Mouse (Mus musculus) olfactory bulb, adult 2 months (tissue): ENCODE measurements around the gene Nckipsd. TPM values are rescaled to one million over a fixed set of nuclear protein-coding genes. Genes with fewer than 3 reads are reported as not detected.

Experiments used
- H3K27ac ChIP-seq: fragments of 200-500 bp; 2 replicates; pipeline ENCODE4 v1.5.1; 2012; ENCODE audit warnings: low read depth, low read length; ENCODE audit not compliant: insufficient read depth
- H3K4me1 ChIP-seq: fragments of 200-500 bp; 2 replicates; pipeline ENCODE4 v1.6.1; 2012; ENCODE audit warnings: low read length; ENCODE audit not compliant: control insufficient read depth, insufficient read depth
- H3K4me3 ChIP-seq: fragments of 200-500 bp; 2 replicates; pipeline ENCODE4 v1.5.1; 2012; ENCODE audit warnings: mild to moderate bottlenecking, low read depth, low read length, moderate library complexity; ENCODE audit not compliant: insufficient read depth
- CTCF ChIP-seq: fragments of 200-500 bp; IDR thresholded peaks from 2 replicates; pipeline ENCODE4 v1.5.1; 2012; ENCODE audit warnings: low read depth, mild to moderate bottlenecking, low read length, moderate library complexity; ENCODE audit not compliant: insufficient read depth
- POLR2A ChIP-seq: fragments of 200-500 bp; IDR thresholded peaks from 2 replicates; pipeline ENCODE4 v1.6.1; 2012; ENCODE audit warnings: mild to moderate bottlenecking, low read depth, low read length, moderate library complexity; ENCODE audit not compliant: insufficient read depth
- WGBS: fragments of 180-500 bp; shearing (Covaris S2); methylation state at CpG from one replicate; pipeline ENCODE4 v1.1.7; 2018; 5-methylcytosine and 5-hydroxymethylcytosine counted together
- polyA plus RNA-seq: library from polyadenylated mRNA; stranded (reverse); fragments of >200 nt; gene quantifications from 2 replicates; pipeline ENCODE4 v1.2.4, GENCODE M21; 2012; ENCODE audit warnings: low replicate concordance; ENCODE audit not compliant: missing spikeins, insufficient read depth, insufficient read length

The Nckipsd gene
- polyA plus RNA-seq, 1 experiment: not detected

GRCm38 (mm10) chr9:108827906-108828305 lies 19.7 kb downstream of the Nckipsd start:
- 71% methylated on average over 18 of the region's 18 CpGs for WGBS
- peak overlapping the region; percentile 86; the same call in 1 of the 2 replicates for H3K4me3 ChIP-seq
- TF ChIP-seq POLR2A: no peak
- TF ChIP-seq CTCF: no peak
- peaks cover 49% of the 10 kb centered on the region for H3K4me1 ChIP-seq
- no peak overlapping the region for H3K27ac ChIP-seq

- Histone ChIP-seq H3K4me3 (peak overlapping the region; percentile 9; the same call in 1 of the 2 replicates), H3K4me1 (peaks cover 43% of the 10 kb centered on the region), H3K27ac (no peak overlapping the region)
- 32% methylated on average over 23 of the region's 23 CpGs for WGBS
- TF ChIP-seq CTCF (no peak), POLR2A (no peak)
These were observed 23.5 kb downstream of the Nckipsd start for GRCm38 (mm10) chr9:108831637-108832036.

GRCm38 (mm10) chr9:108832390-108833108 lies 24.4 kb downstream of the Nckipsd start:
- TF ChIP-seq CTCF (no peak), POLR2A (no peak)
- Histone ChIP-seq H3K27ac (no peak overlapping the region), H3K4me1 (peaks cover 37% of the 10 kb centered on the region), H3K4me3 (peak overlapping the region; percentile 9)
- WGBS: 23% methylated on average over 46 of the region's 46 CpGs

GRCm38 (mm10) chr9:108842989-108843388 lies 34.8 kb downstream of the Nckipsd start:
- 23% methylated on average over 14 of the region's 14 CpGs for WGBS
- H3K4me1 ChIP-seq: 0 out of 2 replicates have a peak, but pooled peaks cover under 1% of the 10 kb centered on the region
- TF ChIP-seq POLR2A (no peak), CTCF (no peak)

GRCm38 (mm10) chr9:108845390-108845789 lies 37.2 kb downstream of the Nckipsd start:
- Histone ChIP-seq H3K4me1 (no peaks in the 10 kb centered on the region), H3K4me3 (no peak overlapping the region), H3K27ac (no peak overlapping the region)
- no peak for TF ChIP-seq CTCF
- no peak for TF ChIP-seq POLR2A
- WGBS: 84% methylated on average over 5 of the region's 5 CpGs

More at GRCm38 (mm10) chr9:108842989-108843388, 34.8 kb downstream of the Nckipsd start:
- no peak overlapping the region for H3K27ac ChIP-seq
- no peak overlapping the region for H3K4me3 ChIP-seq

- 77% methylated on average over 4 of the region's 4 CpGs for WGBS
- Histone ChIP-seq H3K27ac (no peak overlapping the region), H3K4me1 (peaks cover 14% of the 10 kb centered on the region), H3K4me3 (no peak overlapping the region)
- TF ChIP-seq CTCF: no peak
- no peak for TF ChIP-seq POLR2A
These were observed 39.2 kb downstream of the Nckipsd start for GRCm38 (mm10) chr9:108847374-108847773.

GRCm38 (mm10) chr9:108848419-108848818 lies 40.3 kb downstream of the Nckipsd start:
- WGBS: 84% methylated on average over 17 of the region's 17 CpGs

GRCm38 (mm10) chr9:108852976-108853375 lies 44.8 kb downstream of the Nckipsd start, which contains the start of gene Slc26a6:
Slc26a6 (plus strand) TSS chr9:108853283.
- WGBS: 83% methylated on average over 3 of the region's 3 CpGs
- TF ChIP-seq POLR2A (no peak), CTCF (no peak)

More at GRCm38 (mm10) chr9:108848419-108848818, 40.3 kb downstream of the Nckipsd start:
- no peak for TF ChIP-seq POLR2A
- no peak for TF ChIP-seq CTCF
- Histone ChIP-seq H3K27ac (no peak overlapping the region), H3K4me1 (peaks cover 22% of the 10 kb centered on the region), H3K4me3 (no peak overlapping the region)

GRCm38 (mm10) chr9:108853635-108854240 lies 45.6 kb downstream of the Nckipsd start:
- peaks cover 34% of the 10 kb centered on the region for H3K4me1 ChIP-seq
- H3K4me3 ChIP-seq: peak overlapping the region; percentile 96
- 1% methylated on average over 25 of the region's 25 CpGs for WGBS
- H3K27ac ChIP-seq: peak overlapping the region; percentile 61
- TF ChIP-seq CTCF (peak; percentile 58; the same call in 1 of the 2 replicates), POLR2A (0 out of 2 replicates have a peak, but pooled peaks have one; percentile 9)

More at GRCm38 (mm10) chr9:108852976-108853375, 44.8 kb downstream of the Nckipsd start, which contains the start of gene Slc26a6:
- Histone ChIP-seq H3K4me1 (peaks cover 34% of the 10 kb centered on the region), H3K4me3 (peak within 1 kb of the TSS; percentile 96), H3K27ac (peak within 1 kb of the TSS; percentile 61)
